Mouse (Mus musculus) liver, adult 2 months (tissue): Measurements from ENCODE around the gene Klra8. TPM values are rescaled to one million over a fixed set of nuclear protein-coding genes. Genes with fewer than 3 reads are reported as not detected.
"Not testable (repeated sequence)": the region's sequence is repeated elsewhere in the genome, so short reads cannot be mapped to it uniquely, and the experiment has no call there.

Experiments used
- DNase-seq: peaks from one replicate; pipeline ENCODE4 v3.0.0-alpha.2; 2011; ENCODE audit warnings: low read depth, low spot score; ENCODE audit errors: extremely low read depth
- H3K27ac ChIP-seq: fragments of 200-500 bp; replicated peaks from 2 replicates; pipeline ENCODE4 v1.5.1; 2012; ENCODE audit warnings: low read depth, mild to moderate bottlenecking, control low read depth, inconsistent platforms, low read length; ENCODE audit not compliant: insufficient read depth
- H3K27me3 ChIP-seq: fragments of 200-500 bp; 2 replicates; pipeline ENCODE4 v1.6.1; 2012; ENCODE audit warnings: mild to moderate bottlenecking, moderate library complexity, low read length, inconsistent platforms; ENCODE audit not compliant: control insufficient read depth, insufficient read depth
- H3K36me3 ChIP-seq: fragments of 200-500 bp; 2 replicates; pipeline ENCODE4 v1.6.1; 2012; ENCODE audit warnings: low read length, inconsistent platforms; ENCODE audit not compliant: control insufficient read depth, insufficient read depth
- H3K4me1 ChIP-seq: fragments of 200-500 bp; 2 replicates; pipeline ENCODE4 v1.6.1; 2011; ENCODE audit warnings: low read length; ENCODE audit not compliant: control insufficient read depth, insufficient read depth
- H3K4me3 ChIP-seq: fragments of 200-500 bp; 2 replicates; pipeline ENCODE4 v1.5.1; 2011; ENCODE audit warnings: low read depth, mild to moderate bottlenecking, control low read depth, low read length, moderate library complexity; ENCODE audit not compliant: insufficient read depth
- H3K79me2 ChIP-seq: fragments of 200-500 bp; 2 replicates; pipeline ENCODE4 v1.6.1; 2012; ENCODE audit warnings: inconsistent platforms, mild to moderate bottlenecking, low read length, moderate library complexity; ENCODE audit not compliant: control insufficient read depth, insufficient read depth
- H3K9ac ChIP-seq: fragments of 200-500 bp; 2 replicates; pipeline ENCODE4 v1.6.1; 2012; ENCODE audit warnings: low read depth, mild to moderate bottlenecking, control low read depth, inconsistent platforms, low read length
- CTCF ChIP-seq: fragments of 200-500 bp; IDR thresholded peaks from 2 replicates; pipeline ENCODE4 v1.5.1; 2011; ENCODE audit warnings: low read depth, low read length, control low read depth
- POLR2A ChIP-seq: fragments of 200-500 bp; IDR thresholded peaks from 2 replicates; pipeline ENCODE4 v1.6.1; 2011; ENCODE audit warnings: low read length, control low read depth; ENCODE audit not compliant: insufficient read depth; ENCODE audit errors: extremely low read depth
- WGBS: fragments of 180-500 bp; shearing (Covaris S2); methylation state at CpG from one replicate; pipeline ENCODE4 v1.1.7; 2018; 5-methylcytosine and 5-hydroxymethylcytosine counted together
- polyA plus RNA-seq: library from polyadenylated mRNA; depleted of rRNA; stranded (reverse); fragments of >200 nt; gene quantifications from 2 replicates; pipeline ENCODE4 v1.2.3, GENCODE M21; 2012; rRNA removed
- total RNA-seq: library from RNA; depleted of rRNA; stranded (reverse); fragments of >200 nt; gene quantifications from 2 replicates; pipeline ENCODE4 v1.2.3, GENCODE M21; 2014; rRNA removed

Klra8 gene
- not detected in 2 replicates for total RNA-seq
- polyA plus RNA-seq, result not detected in 2 replicates

DNA sequence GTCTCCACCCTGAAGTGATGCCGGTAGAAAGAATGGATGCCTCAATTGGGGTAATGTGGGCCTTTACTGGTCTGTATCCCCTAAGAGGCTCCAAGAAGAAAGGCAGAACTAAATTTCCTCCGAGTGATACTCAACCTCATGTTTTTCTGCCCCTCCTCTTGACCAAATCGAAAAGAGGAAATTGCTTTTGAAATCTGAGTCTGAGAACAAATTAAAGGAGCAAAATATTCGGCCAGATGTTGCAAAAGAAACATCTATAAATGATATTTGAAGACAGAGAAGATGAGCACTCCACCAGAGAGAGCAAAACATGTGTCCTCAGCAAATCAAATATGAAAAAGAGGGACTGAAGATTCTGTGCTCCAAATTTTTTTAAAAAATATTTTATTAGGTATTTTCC, at the start of gene Klra8:
Klra8 (minus strand) TSS at position 101 of the 400 bp plus-strand sequence.
- H3K9ac ChIP-seq, H3K27me3 ChIP-seq, H3K4me1 ChIP-seq, H3K4me3 ChIP-seq, DNase-seq, H3K36me3 ChIP-seq, H3K79me2 ChIP-seq, H3K27ac ChIP-seq: not testable (repeated sequence)
- 57% methylated on average over 4 of the region's 4 CpGs for WGBS

- Histone ChIP-seq H3K79me2 (no peaks in the 10 kb centered on the region), H3K4me1 (no peaks in the 10 kb centered on the region), H3K27me3 (no peaks in the 10 kb centered on the region), H3K27ac (no peak overlapping the region), H3K9ac (no peak overlapping the region), H3K36me3 (no peaks in the 10 kb centered on the region), H3K4me3 (no peak overlapping the region)
- no peak for DNase-seq
- TF ChIP-seq POLR2A (no peak), CTCF (no peak)
- WGBS, result 86% methylated on average over 1 of the region's 1 CpGs
Observed at GRCm38 (mm10) chr6:130110485-130110884, 19.2 kb downstream of the Klra8 start.

GRCm38 (mm10) chr6:130102743-130103142, 27.0 kb downstream of the Klra8 start:
- not testable (repeated sequence) for H3K9ac ChIP-seq, H3K36me3 ChIP-seq, DNase-seq, H3K27ac ChIP-seq, H3K79me2 ChIP-seq, H3K4me1 ChIP-seq, H3K4me3 ChIP-seq, H3K27me3 ChIP-seq
- WGBS, result 79% methylated on average over 3 of the region's 3 CpGs

DNA sequence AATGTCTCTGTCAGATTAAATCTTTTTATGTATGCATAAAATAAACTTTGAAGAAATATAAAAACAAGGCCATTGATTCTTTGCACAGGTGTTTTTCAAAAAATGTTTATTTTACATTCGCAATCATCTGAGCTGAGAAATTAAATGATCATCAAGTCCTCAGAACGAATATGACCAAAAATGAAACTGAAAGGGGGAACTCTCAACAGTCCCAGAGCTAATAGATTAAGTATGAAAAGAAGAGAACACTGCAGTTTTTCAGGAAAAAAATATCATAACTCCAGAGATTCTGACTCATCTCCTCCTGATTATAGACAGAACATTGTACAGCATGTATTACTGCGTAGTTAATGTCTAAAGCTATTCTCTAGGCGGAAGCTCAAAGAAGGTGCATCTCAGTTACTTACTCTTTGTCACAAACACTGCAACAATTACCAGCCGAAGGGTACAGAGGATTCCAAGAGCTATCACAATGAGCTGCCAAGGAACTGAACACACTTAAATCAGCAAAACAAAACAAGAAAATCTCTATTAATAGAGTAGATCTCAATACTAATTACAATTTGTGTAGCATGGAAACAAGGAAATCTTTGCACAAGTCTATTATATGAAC, 37.3 kb downstream of the Klra8 start:
- H3K4me1 ChIP-seq, result no peaks in the 10 kb centered on the region
- H3K9ac ChIP-seq, result no peak overlapping the region
- H3K79me2 ChIP-seq, result no peaks in the 10 kb centered on the region
- 68% methylated on average over 5 of the region's 5 CpGs for WGBS
- no peak overlapping the region for H3K4me3 ChIP-seq
- no peaks in the 10 kb centered on the region for H3K36me3 ChIP-seq
- DNase-seq, result peak; percentile 23
- no peaks in the 10 kb centered on the region for H3K27me3 ChIP-seq
- no peak overlapping the region for H3K27ac ChIP-seq
- TF ChIP-seq POLR2A (no peak), CTCF (no peak)

- H3K79me2 ChIP-seq, H3K36me3 ChIP-seq, H3K9ac ChIP-seq, H3K27me3 ChIP-seq, H3K4me1 ChIP-seq, H3K27ac ChIP-seq, H3K4me3 ChIP-seq, DNase-seq: not testable (repeated sequence)
- WGBS, result 33% methylated on average over 1 of the region's 1 CpGs
Observed at GRCm38 (mm10) chr6:130067171-130067570, 62.5 kb downstream of the Klra8 start, which contains the start of gene Klra4. TSS of gene Klra4 (minus strand) at chr6:130067271.

Other genes with a start within 250 kb of the Klra8 start
- gene Klra5, start 212.2 kb downstream of the Klra8 start, total RNA-seq, result 0.20 TPM in 1 of 2 replicates, not detected in the other
- gene Klra5, start 212.2 kb downstream of the Klra8 start, polyA plus RNA-seq, result not detected in 2 replicates
- gene Klra6, start 102.9 kb downstream of the Klra8 start, total RNA-seq, result not detected in 2 replicates
- gene Klra6, start 102.9 kb downstream of the Klra8 start, polyA plus RNA-seq, result not detected in 2 replicates
- not detected in 2 replicates for gene Klra4, start 62.6 kb downstream of the Klra8 start, total RNA-seq
- not detected in 2 replicates for gene Klra4, start 62.6 kb downstream of the Klra8 start, polyA plus RNA-seq
- 0.20 TPM in 1 of 2 replicates, not detected in the other for gene Klra9, start 63.2 kb upstream of the Klra8 start, total RNA-seq
- not detected in 2 replicates for gene Klra9, start 63.2 kb upstream of the Klra8 start, polyA plus RNA-seq
- 0.27 TPM in 1 of 2 replicates, not detected in the other for gene Klra7, start 103.4 kb upstream of the Klra8 start, total RNA-seq
- gene Klra7, start 103.4 kb upstream of the Klra8 start, polyA plus RNA-seq, result not detected in 2 replicates
- gene Klra10, start 152.0 kb upstream of the Klra8 start, total RNA-seq, result not detected in 2 replicates
- not detected in 2 replicates for gene Klra10, start 152.0 kb upstream of the Klra8 start, polyA plus RNA-seq
- 0.20 TPM in 1 of 2 replicates, not detected in the other for gene Klra3, start 207.7 kb upstream of the Klra8 start, total RNA-seq
- not detected in 2 replicates for gene Klra3, start 207.7 kb upstream of the Klra8 start, polyA plus RNA-seq